Mouse (Mus musculus): Measurements from ENCODE around the gene Tmem135. TPM values are rescaled to one million over a fixed set of nuclear protein-coding genes. Genes with fewer than 3 reads are reported as not detected.

Tmem135 gene
- total RNA-seq, 2 experiments from 2014 or later = 57.9 to 77.5 TPM

- no peak for DNase-seq (ENCODE audit: low spot score in 2 of 2)
- intact Hi-C loops (cut with DNase I) = loop anchor here (2.0 kb wide), 1 partner anchor 250 kb away; no protein-coding TSS in a partner anchor
These were observed 15.1 kb upstream of the Tmem135 start for GRCm38 (mm10) chr7:89418917-89419679.

- intact Hi-C loops (cut with DNase I) = loop anchor here (2.0 kb wide), 1 partner anchor 249 kb away; no protein-coding TSS in a partner anchor
- DNase-seq (ENCODE audit: low spot score in 2 of 2) = no peak
These were observed 14.2 kb upstream of the Tmem135 start for GRCm38 (mm10) chr7:89418127-89418653.

GRCm38 (mm10) chr7:89417707-89418106 is 13.7 kb upstream of the Tmem135 start:
- DNase-seq (ENCODE audit: low spot score in 2 of 2) = no peak
- intact Hi-C loops (cut with DNase I) = loop anchor here (2.0 kb wide), 2 partner anchors 249 to 331 kb away; no protein-coding TSS in a partner anchor

GRCm38 (mm10) chr7:89416027-89416426 is 12.0 kb upstream of the Tmem135 start:
- DNase-seq (ENCODE audit: low spot score in 2 of 2) = no peak
- intact Hi-C loops (cut with DNase I) = loop anchor here (2.0 kb wide), 1 partner anchor 329 kb away; no protein-coding TSS in a partner anchor

- intact Hi-C loops (cut with DNase I) = no loop called here
These were observed 8.1 kb upstream of the Tmem135 start for GRCm38 (mm10) chr7:89412094-89412493.

GRCm38 (mm10) chr7:89411346-89411745 is 7.3 kb upstream of the Tmem135 start:
- no peak for DNase-seq (ENCODE audit: low spot score in 2 of 2)
- intact Hi-C loops (cut with DNase I) = no loop called here

More at GRCm38 (mm10) chr7:89412094-89412493, 8.1 kb upstream of the Tmem135 start:
- DNase-seq (ENCODE audit: low spot score in 2 of 2) = no peak

- DNase-seq (ENCODE audit: low spot score in 2 of 2) = no peak
These were observed 6.3 kb upstream of the Tmem135 start for GRCm38 (mm10) chr7:89410294-89410693.

GRCm38 (mm10) chr7:89407006-89407940 is 3.3 kb upstream of the Tmem135 start:
- intact Hi-C loops (cut with DNase I) = no loop called here
- DNase-seq (ENCODE audit: low spot score in 2 of 2) = no peak

More at GRCm38 (mm10) chr7:89410294-89410693, 6.3 kb upstream of the Tmem135 start:
- intact Hi-C loops (cut with DNase I) = no loop called here

GRCm38 (mm10) chr7:89406011-89406410 is 2.0 kb upstream of the Tmem135 start:
- DNase-seq (ENCODE audit: low spot score in 2 of 2) = no peak
- intact Hi-C loops (cut with DNase I) = no loop called here

- intact Hi-C loops (cut with DNase I) = loop anchor here (2.0 kb wide), 1 partner anchor 66 kb away; no protein-coding TSS in a partner anchor
- DNase-seq (ENCODE audit: low spot score in 2 of 2) = peak in 1 of 2 experiments; percentile 31
These were observed 865 bp upstream of the Tmem135 start for GRCm38 (mm10) chr7:89404734-89405440.

- DNase-seq (ENCODE audit: low spot score in 2 of 2) = peak; percentile 59 to 65
- intact Hi-C loops (cut with DNase I) = no loop called here
These were observed 709 bp downstream of the Tmem135 start for GRCm38 (mm10) chr7:89403053-89403972.

GRCm38 (mm10) chr7:89401936-89402335 is 2.1 kb downstream of the Tmem135 start:
- intact Hi-C loops (cut with DNase I) = no loop called here
- no peak for DNase-seq (ENCODE audit: low spot score in 2 of 2)

- DNase-seq (ENCODE audit: low spot score in 2 of 2) = no peak
- intact Hi-C loops (cut with DNase I) = no loop called here
These were observed 2.7 kb downstream of the Tmem135 start for GRCm38 (mm10) chr7:89401136-89401858.

- no peak for DNase-seq (ENCODE audit: low spot score in 2 of 2)
- intact Hi-C loops (cut with DNase I) = no loop called here
These were observed 3.3 kb downstream of the Tmem135 start for GRCm38 (mm10) chr7:89400721-89401120.

- no peak for DNase-seq (ENCODE audit: low spot score in 2 of 2)
- intact Hi-C loops (cut with DNase I) = no loop called here
These were observed 6.0 kb downstream of the Tmem135 start for GRCm38 (mm10) chr7:89397837-89398534.

- intact Hi-C loops (cut with DNase I) = no loop called here
- DNase-seq (ENCODE audit: low spot score in 2 of 2) = no peak
These were observed 7.6 kb downstream of the Tmem135 start for GRCm38 (mm10) chr7:89396386-89396785.

GRCm38 (mm10) chr7:89395399-89395798 is 8.6 kb downstream of the Tmem135 start:
- intact Hi-C loops (cut with DNase I) = no loop called here
- DNase-seq (ENCODE audit: low spot score in 2 of 2) = no peak
